Mouse (Mus musculus) lung, embryonic 15.5 days (tissue): ENCODE measurements around the gene Dennd1a. TPM values are rescaled to one million over a fixed set of nuclear protein-coding genes. Genes with fewer than 3 reads are reported as not detected.

ENCODE experiments used
- ATAC-seq: fragments of 200-750 bp; cut with Nextera tagmentation; 2 replicates; pipeline ENCODE4 v1.8.0; 2017; ENCODE audit warnings: moderate number of reproducible peaks, borderline replicate concordance; ENCODE audit not compliant: low FRiP score, low TSS enrichment; ENCODE audit errors: extremely low read depth
- H3K27ac ChIP-seq: fragments of 300-500 bp; sonication (generic); 2 replicates; pipeline ENCODE4 v1.5.1; 2015; ENCODE audit warnings: moderate library complexity, mild to moderate bottlenecking, inconsistent platforms
- H3K27me3 ChIP-seq: fragments of 300-500 bp; sonication (generic); 2 replicates; pipeline ENCODE4 v1.6.1; 2015; ENCODE audit warnings: inconsistent platforms
- H3K36me3 ChIP-seq: fragments of 300-500 bp; sonication (generic); 2 replicates; pipeline ENCODE4 v1.6.1; 2015; ENCODE audit warnings: inconsistent platforms
- H3K4me1 ChIP-seq: fragments of 300-500 bp; sonication (generic); 2 replicates; pipeline ENCODE4 v1.6.1; 2015; ENCODE audit warnings: inconsistent platforms
- H3K4me2 ChIP-seq: fragments of 300-500 bp; sonication (generic); 2 replicates; pipeline ENCODE4 v1.6.1; 2015; ENCODE audit warnings: inconsistent platforms, mild to moderate bottlenecking, moderate library complexity
- H3K4me3 ChIP-seq: fragments of 300-500 bp; sonication (generic); 2 replicates; pipeline ENCODE4 v1.5.1; 2015; ENCODE audit warnings: mild to moderate bottlenecking, inconsistent platforms
- H3K9ac ChIP-seq: fragments of 300-500 bp; sonication (generic); 2 replicates; pipeline ENCODE4 v1.6.1; 2015; ENCODE audit warnings: inconsistent platforms
- H3K9me3 ChIP-seq: fragments of 300-500 bp; sonication (generic); 2 replicates; pipeline ENCODE4 v1.6.1; 2016; ENCODE audit warnings: inconsistent platforms
- WGBS: fragments of 180-500 bp; shearing (Covaris S2); methylation state at CpG from one replicate; pipeline ENCODE4 v1.1.7; 2015; 5-methylcytosine and 5-hydroxymethylcytosine counted together
- polyA plus RNA-seq: library from polyadenylated mRNA; unstranded; fragments of >200 nt; fragmentation: Nextera tagmentation; extraction: Ambion mirVana; gene quantifications from 2 replicates; pipeline ENCODE4 v1.2.1, GENCODE M21; 2015

Gene Dennd1a
- polyA plus RNA-seq, 1 experiment from 2014 or later = 12.0 TPM

DNA sequence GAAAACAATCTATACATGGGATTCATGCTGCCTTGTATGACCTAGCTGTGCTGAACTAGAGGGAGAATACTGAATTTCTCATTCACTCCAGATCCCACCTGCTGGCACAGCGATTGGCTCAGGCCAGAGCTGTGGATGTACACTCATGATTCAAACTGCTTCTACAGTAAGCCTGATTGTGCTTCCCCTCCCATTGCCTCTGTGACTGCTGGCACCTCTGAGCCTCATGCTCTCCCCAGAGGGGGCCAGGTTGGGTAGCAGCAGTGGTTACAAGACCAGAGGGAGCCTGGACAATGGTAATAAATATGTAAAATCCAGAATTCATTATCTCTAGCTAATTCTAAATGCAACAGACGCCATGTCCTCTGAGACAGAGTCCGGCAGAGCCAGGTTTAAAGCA, 404.0 kb downstream of the Dennd1a start:
- no peaks in the 10 kb centered on the region for H3K27me3 ChIP-seq
- WGBS = 89% methylated on average over 3 of the region's 3 CpGs
- H3K9ac ChIP-seq = no peak overlapping the region
- no peak overlapping the region for H3K27ac ChIP-seq
- H3K4me1 ChIP-seq = 0 out of 2 replicates have a peak, but pooled peaks cover 2% of the 10 kb centered on the region
- H3K4me2 ChIP-seq = no peak overlapping the region
- no peaks in the 10 kb centered on the region for H3K36me3 ChIP-seq
- no peaks in the 10 kb centered on the region for H3K9me3 ChIP-seq
- no peak for ATAC-seq
- no peak overlapping the region for H3K4me3 ChIP-seq

GRCm38 (mm10) chr2:37881262-37881913, 405.8 kb downstream of the Dennd1a start:
- no peak overlapping the region for H3K4me2 ChIP-seq
- H3K27me3 ChIP-seq = no peaks in the 10 kb centered on the region
- WGBS = 40% methylated on average over 5 of the region's 5 CpGs
- no peak overlapping the region for H3K4me3 ChIP-seq
- 0 out of 2 replicates have a peak, but pooled peaks cover 2% of the 10 kb centered on the region for H3K4me1 ChIP-seq
- H3K27ac ChIP-seq = no peak overlapping the region
- ATAC-seq = no peak
- H3K9me3 ChIP-seq = no peaks in the 10 kb centered on the region
- no peaks in the 10 kb centered on the region for H3K36me3 ChIP-seq
- H3K9ac ChIP-seq = no peak overlapping the region

DNA sequence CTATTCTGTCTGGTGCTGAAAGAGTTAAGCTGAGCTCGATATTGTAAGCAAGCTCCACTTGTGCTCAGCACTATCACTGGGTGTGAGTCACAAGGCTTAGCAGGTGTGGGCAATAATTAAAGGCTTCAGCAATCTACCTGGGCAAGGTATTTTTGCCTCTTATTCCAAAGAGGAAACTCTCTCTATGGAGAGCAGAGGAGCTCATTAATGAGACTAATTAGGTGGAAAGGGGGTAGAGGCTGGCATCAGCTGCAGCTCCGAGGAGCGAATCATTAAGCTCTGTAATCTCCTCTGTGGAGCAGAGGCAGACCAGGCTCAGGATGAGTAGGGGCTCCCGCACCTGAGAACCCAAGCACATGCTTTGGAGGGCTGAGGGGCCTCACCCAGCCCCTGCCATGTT, 407.5 kb downstream of the Dennd1a start:
- 34% methylated on average over 4 of the region's 4 CpGs for WGBS
- ATAC-seq = no peak
- Histone ChIP-seq H3K4me2 (no peak overlapping the region), H3K27ac (no peak overlapping the region), H3K4me1 (0 out of 2 replicates have a peak, but pooled peaks cover 2% of the 10 kb centered on the region), H3K27me3 (no peaks in the 10 kb centered on the region), H3K4me3 (no peak overlapping the region), H3K9me3 (no peaks in the 10 kb centered on the region), H3K9ac (no peak overlapping the region), H3K36me3 (no peaks in the 10 kb centered on the region)

DNA sequence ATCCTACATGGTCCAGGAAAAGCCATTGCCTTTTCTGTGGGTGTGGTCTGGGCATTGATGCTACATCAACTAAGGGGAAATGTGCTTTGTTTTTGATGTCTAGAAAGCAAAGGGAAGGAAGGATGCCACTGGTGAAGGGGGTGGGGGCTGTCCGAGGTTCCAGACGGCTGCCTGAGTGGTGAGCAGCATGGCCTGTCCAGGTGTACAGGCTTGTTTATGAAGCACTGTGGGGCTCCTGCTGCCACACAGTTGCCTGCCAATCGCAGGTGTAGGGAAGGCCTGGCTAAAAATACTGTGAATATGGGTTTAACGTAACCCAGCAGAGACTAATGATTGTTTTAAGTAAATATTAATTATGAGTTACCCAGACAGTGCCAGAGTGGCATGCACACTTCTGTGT, 414.4 kb downstream of the Dennd1a start:
- Histone ChIP-seq H3K27me3 (no peaks in the 10 kb centered on the region), H3K9me3 (no peaks in the 10 kb centered on the region), H3K4me3 (no peak overlapping the region), H3K9ac (no peak overlapping the region), H3K36me3 (no peaks in the 10 kb centered on the region), H3K27ac (no peak overlapping the region), H3K4me1 (no peaks in the 10 kb centered on the region), H3K4me2 (no peak overlapping the region)
- WGBS = 65% methylated on average over 4 of the region's 4 CpGs
- ATAC-seq = no peak

- Histone ChIP-seq H3K9ac (no peak overlapping the region), H3K27ac (no peak overlapping the region), H3K4me3 (no peak overlapping the region), H3K4me2 (no peak overlapping the region), H3K27me3 (no peaks in the 10 kb centered on the region), H3K4me1 (0 out of 2 replicates have a peak, but pooled peaks cover 3% of the 10 kb centered on the region), H3K36me3 (no peaks in the 10 kb centered on the region), H3K9me3 (no peaks in the 10 kb centered on the region)
- ATAC-seq = no peak
- WGBS = 39% methylated on average over 6 of the region's 6 CpGs
Measured at GRCm38 (mm10) chr2:37869628-37870027, 417.6 kb downstream of the Dennd1a start.

GRCm38 (mm10) chr2:37867387-37867786, 419.8 kb downstream of the Dennd1a start:
- Histone ChIP-seq H3K4me3 (no peak overlapping the region), H3K27me3 (no peaks in the 10 kb centered on the region), H3K4me2 (no peak overlapping the region), H3K9ac (no peak overlapping the region), H3K36me3 (no peaks in the 10 kb centered on the region), H3K9me3 (no peaks in the 10 kb centered on the region), H3K4me1 (0 out of 2 replicates have a peak, but pooled peaks cover 3% of the 10 kb centered on the region), H3K27ac (no peak overlapping the region)
- WGBS = 61% methylated on average over 5 of the region's 5 CpGs
- ATAC-seq = no peak

- Histone ChIP-seq H3K4me3 (no peak overlapping the region), H3K27ac (no peak overlapping the region), H3K4me2 (no peak overlapping the region), H3K36me3 (no peaks in the 10 kb centered on the region), H3K9me3 (no peaks in the 10 kb centered on the region), H3K9ac (no peak overlapping the region), H3K4me1 (no peaks in the 10 kb centered on the region), H3K27me3 (no peaks in the 10 kb centered on the region)
- no peak for ATAC-seq
- 70% methylated on average over 1 of the region's 1 CpGs for WGBS
Measured at GRCm38 (mm10) chr2:37857472-37857871, 429.7 kb downstream of the Dennd1a start.

DNA sequence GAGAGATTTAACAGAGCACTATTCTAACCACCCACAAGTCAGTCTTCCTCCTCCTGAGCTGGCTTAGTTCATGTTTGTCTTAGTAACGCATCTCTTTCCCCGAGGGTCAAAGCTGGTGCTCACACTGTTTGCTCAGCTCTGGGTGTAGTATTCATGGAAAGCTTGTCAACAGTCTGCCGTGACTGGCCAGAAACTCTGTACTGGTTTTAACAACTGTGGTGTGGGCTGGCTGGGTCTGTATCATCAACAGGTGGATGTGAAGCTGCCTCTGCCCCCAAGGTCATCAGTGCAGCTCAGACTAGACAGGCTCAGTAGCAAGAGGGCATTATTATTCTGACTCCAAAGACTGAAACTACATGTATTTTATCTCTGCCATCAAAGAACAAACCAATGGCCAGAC, 430.2 kb downstream of the Dennd1a start:
- Histone ChIP-seq H3K4me1 (no peaks in the 10 kb centered on the region), H3K9ac (no peak overlapping the region), H3K27ac (no peak overlapping the region), H3K9me3 (no peaks in the 10 kb centered on the region), H3K36me3 (no peaks in the 10 kb centered on the region), H3K4me3 (no peak overlapping the region), H3K4me2 (no peak overlapping the region), H3K27me3 (no peaks in the 10 kb centered on the region)
- WGBS = 54% methylated on average over 3 of the region's 3 CpGs
- no peak for ATAC-seq

DNA sequence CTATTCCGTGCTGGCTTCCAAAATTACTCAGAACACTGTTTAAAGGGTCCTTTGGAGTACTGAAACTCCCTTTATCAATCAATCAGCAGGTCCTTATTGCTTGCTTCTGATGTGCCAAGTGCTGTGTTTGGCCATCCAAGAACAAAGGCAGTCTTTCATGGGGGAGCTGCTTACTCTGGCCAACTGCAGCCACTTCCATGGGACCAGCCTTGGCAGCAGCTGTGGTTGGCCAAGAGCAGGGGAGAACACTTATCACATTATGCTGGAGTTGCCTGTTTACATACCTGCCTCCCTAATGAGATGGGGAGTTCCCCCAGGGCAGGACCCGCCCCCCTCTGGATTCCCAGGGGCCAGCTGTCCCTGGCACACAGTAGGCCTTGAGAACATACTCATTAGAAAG, 432.0 kb downstream of the Dennd1a start:
- WGBS = 56% methylated on average over 2 of the region's 2 CpGs
- H3K27ac ChIP-seq = no peak overlapping the region
- no peak for ATAC-seq
- H3K9ac ChIP-seq = no peak overlapping the region
- no peak overlapping the region for H3K4me2 ChIP-seq
- no peaks in the 10 kb centered on the region for H3K27me3 ChIP-seq
- H3K4me3 ChIP-seq = no peak overlapping the region
- 0 out of 2 replicates have a peak, but pooled peaks cover 6% of the 10 kb centered on the region for H3K4me1 ChIP-seq
- no peaks in the 10 kb centered on the region for H3K36me3 ChIP-seq
- no peaks in the 10 kb centered on the region for H3K9me3 ChIP-seq

GRCm38 (mm10) chr2:37853878-37854435, 433.2 kb downstream of the Dennd1a start:
- H3K36me3 ChIP-seq = no peaks in the 10 kb centered on the region
- H3K27ac ChIP-seq = no peak overlapping the region
- 0 out of 2 replicates have a peak, but pooled peaks cover 6% of the 10 kb centered on the region for H3K4me1 ChIP-seq
- WGBS = 76% methylated on average over 1 of the region's 1 CpGs
- ATAC-seq = no peak
- H3K4me2 ChIP-seq = no peak overlapping the region
- no peaks in the 10 kb centered on the region for H3K27me3 ChIP-seq
- no peak overlapping the region for H3K4me3 ChIP-seq
- no peaks in the 10 kb centered on the region for H3K9me3 ChIP-seq
- no peak overlapping the region for H3K9ac ChIP-seq

- Histone ChIP-seq H3K9me3 (no peaks in the 10 kb centered on the region), H3K9ac (no peak overlapping the region), H3K4me1 (0 out of 2 replicates have a peak, but pooled peaks cover 6% of the 10 kb centered on the region), H3K27me3 (no peaks in the 10 kb centered on the region), H3K4me2 (no peak overlapping the region), H3K27ac (no peak overlapping the region), H3K4me3 (no peak overlapping the region), H3K36me3 (no peaks in the 10 kb centered on the region)
- WGBS = 45% methylated on average over 1 of the region's 1 CpGs
- ATAC-seq = no peak
Measured at GRCm38 (mm10) chr2:37850626-37851025, 436.6 kb downstream of the Dennd1a start.

DNA sequence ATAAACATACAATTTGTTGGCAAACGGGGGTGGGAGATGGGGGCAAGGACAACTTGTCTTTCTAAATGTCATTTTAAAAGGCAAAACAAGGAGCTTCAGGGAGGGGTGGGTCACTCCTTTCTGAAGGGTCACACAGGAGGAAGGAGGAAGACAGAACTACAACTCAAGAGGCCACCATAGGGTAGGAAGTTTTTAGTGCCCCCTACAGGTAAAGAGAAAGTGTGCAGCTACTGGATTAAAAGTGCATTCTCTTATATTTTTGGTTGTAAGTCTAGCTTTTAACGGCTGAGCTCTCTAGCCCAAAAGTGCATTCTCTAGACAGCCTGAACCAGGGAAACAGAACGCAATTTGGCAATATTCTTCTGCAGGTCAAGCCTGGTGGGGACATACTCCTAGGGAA, 437.8 kb downstream of the Dennd1a start:
- no peak overlapping the region for H3K9ac ChIP-seq
- no peaks in the 10 kb centered on the region for H3K9me3 ChIP-seq
- no peak overlapping the region for H3K4me2 ChIP-seq
- ATAC-seq = no peak
- no peak overlapping the region for H3K4me3 ChIP-seq
- no peak overlapping the region for H3K27ac ChIP-seq
- no peaks in the 10 kb centered on the region for H3K27me3 ChIP-seq
- no peaks in the 10 kb centered on the region for H3K36me3 ChIP-seq
- H3K4me1 ChIP-seq = 0 out of 2 replicates have a peak, but pooled peaks cover 6% of the 10 kb centered on the region
- 76% methylated on average over 3 of the region's 3 CpGs for WGBS
